Mouse (Mus musculus): ENCODE data around the gene Nthl1.

The Nthl1 gene

GRCm38 (mm10) chr17:24603961-24604360 is 28.5 kb upstream of the Nthl1 start:
- H3K36me3 ChIP-seq (ENCODE audit: control insufficient read depth, insufficient read depth, low read length, poor library complexity, severe bottlenecking), result peaks cover 1% of the 10 kb centered on the region
- H3K27me3 ChIP-seq (ENCODE audit: control insufficient read depth, insufficient read depth, low read length, poor library complexity, severe bottlenecking), result no peaks in the 10 kb centered on the region
- DNase-seq (ENCODE audit: low read depth, low spot score), result no peak

- peaks cover 1% of the 10 kb centered on the region for H3K36me3 ChIP-seq (ENCODE audit: control insufficient read depth, insufficient read depth, low read length, poor library complexity, severe bottlenecking)
- DNase-seq (ENCODE audit: low read depth, low spot score), result no peak
- H3K27me3 ChIP-seq (ENCODE audit: control insufficient read depth, insufficient read depth, low read length, poor library complexity, severe bottlenecking), result no peaks in the 10 kb centered on the region
Measured at GRCm38 (mm10) chr17:24604557-24604956, 27.9 kb upstream of the Nthl1 start.

- Histone ChIP-seq H3K36me3 (ENCODE audit: control insufficient read depth, insufficient read depth, low read length, poor library complexity, severe bottlenecking) (no peaks in the 10 kb centered on the region; the same call in 1 of the 2 replicates), H3K27me3 (ENCODE audit: control insufficient read depth, insufficient read depth, low read length, poor library complexity, severe bottlenecking) (no peaks in the 10 kb centered on the region)
- no peak for DNase-seq (ENCODE audit: low read depth, low spot score)
Measured at GRCm38 (mm10) chr17:24608370-24608769, 24.1 kb upstream of the Nthl1 start.

- no peak for DNase-seq (ENCODE audit: low read depth, low spot score)
- H3K27me3 ChIP-seq (ENCODE audit: control insufficient read depth, insufficient read depth, low read length, poor library complexity, severe bottlenecking), result no peaks in the 10 kb centered on the region
- H3K36me3 ChIP-seq (ENCODE audit: control insufficient read depth, insufficient read depth, low read length, poor library complexity, severe bottlenecking), result no peaks in the 10 kb centered on the region; the same call in 1 of the 2 replicates
Measured at GRCm38 (mm10) chr17:24608874-24609273, 23.6 kb upstream of the Nthl1 start.

GRCm38 (mm10) chr17:24610711-24611110 is 21.8 kb upstream of the Nthl1 start:
- H3K27me3 ChIP-seq (ENCODE audit: control insufficient read depth, insufficient read depth, low read length, poor library complexity, severe bottlenecking), result no peaks in the 10 kb centered on the region
- DNase-seq (ENCODE audit: low read depth, low spot score), result no peak
- H3K36me3 ChIP-seq (ENCODE audit: control insufficient read depth, insufficient read depth, low read length, poor library complexity, severe bottlenecking), result peaks cover 4% of the 10 kb centered on the region; the same call in 1 of the 2 replicates

- Histone ChIP-seq H3K27me3 (ENCODE audit: control insufficient read depth, insufficient read depth, low read length, poor library complexity, severe bottlenecking) (no peaks in the 10 kb centered on the region), H3K36me3 (ENCODE audit: control insufficient read depth, insufficient read depth, low read length, poor library complexity, severe bottlenecking) (peaks cover 9% of the 10 kb centered on the region)
- no peak for DNase-seq (ENCODE audit: low read depth, low spot score)
Measured at GRCm38 (mm10) chr17:24617561-24618194, 14.8 kb upstream of the Nthl1 start.

GRCm38 (mm10) chr17:24625472-24625871 is 7.0 kb upstream of the Nthl1 start:
- Histone ChIP-seq H3K27me3 (ENCODE audit: control insufficient read depth, insufficient read depth, low read length, poor library complexity, severe bottlenecking) (no peaks in the 10 kb centered on the region), H3K36me3 (ENCODE audit: control insufficient read depth, insufficient read depth, low read length, poor library complexity, severe bottlenecking) (peaks cover 4% of the 10 kb centered on the region; the same call in 1 of the 2 replicates)
- DNase-seq (ENCODE audit: low read depth, low spot score), result no peak

- no peaks in the 10 kb centered on the region for H3K27me3 ChIP-seq (ENCODE audit: control insufficient read depth, insufficient read depth, low read length, poor library complexity, severe bottlenecking)
- peak; percentile 81 for DNase-seq (ENCODE audit: low read depth, low spot score)
- peaks cover 3% of the 10 kb centered on the region; the same call in 1 of the 2 replicates for H3K36me3 ChIP-seq (ENCODE audit: control insufficient read depth, insufficient read depth, low read length, poor library complexity, severe bottlenecking)
Measured at GRCm38 (mm10) chr17:24628646-24629045, 3.8 kb upstream of the Nthl1 start.

- Histone ChIP-seq H3K36me3 (ENCODE audit: control insufficient read depth, insufficient read depth, low read length, poor library complexity, severe bottlenecking) (no peaks in the 10 kb centered on the region; the same call in 1 of the 2 replicates), H3K27me3 (ENCODE audit: control insufficient read depth, insufficient read depth, low read length, poor library complexity, severe bottlenecking) (no peaks in the 10 kb centered on the region)
- DNase-seq (ENCODE audit: low read depth, low spot score), result no peak
Measured at GRCm38 (mm10) chr17:24630072-24630471, 2.4 kb upstream of the Nthl1 start.

GRCm38 (mm10) chr17:24632813-24633449 is 451 bp downstream of the Nthl1 start:
- no peaks in the 10 kb centered on the region for H3K27me3 ChIP-seq (ENCODE audit: control insufficient read depth, insufficient read depth, low read length, poor library complexity, severe bottlenecking)
- no peak for DNase-seq (ENCODE audit: low read depth, low spot score)
- no peaks in the 10 kb centered on the region for H3K36me3 ChIP-seq (ENCODE audit: control insufficient read depth, insufficient read depth, low read length, poor library complexity, severe bottlenecking)

GRCm38 (mm10) chr17:24633831-24634230 is 1.4 kb downstream of the Nthl1 start:
- no peaks in the 10 kb centered on the region for H3K36me3 ChIP-seq (ENCODE audit: control insufficient read depth, insufficient read depth, low read length, poor library complexity, severe bottlenecking)
- DNase-seq (ENCODE audit: low read depth, low spot score), result no peak
- H3K27me3 ChIP-seq (ENCODE audit: control insufficient read depth, insufficient read depth, low read length, poor library complexity, severe bottlenecking), result no peaks in the 10 kb centered on the region

- no peaks in the 10 kb centered on the region for H3K36me3 ChIP-seq (ENCODE audit: control insufficient read depth, insufficient read depth, low read length, poor library complexity, severe bottlenecking)
- no peak for DNase-seq (ENCODE audit: low read depth, low spot score)
Measured at GRCm38 (mm10) chr17:24635024-24635423, 2.5 kb downstream of the Nthl1 start.

GRCm38 (mm10) chr17:24635694-24636093 is 3.2 kb downstream of the Nthl1 start:
- Histone ChIP-seq H3K27me3 (ENCODE audit: control insufficient read depth, insufficient read depth, low read length, poor library complexity, severe bottlenecking) (no peaks in the 10 kb centered on the region), H3K36me3 (ENCODE audit: control insufficient read depth, insufficient read depth, low read length, poor library complexity, severe bottlenecking) (no peaks in the 10 kb centered on the region)
- no peak for DNase-seq (ENCODE audit: low read depth, low spot score)

More at GRCm38 (mm10) chr17:24635024-24635423, 2.5 kb downstream of the Nthl1 start:
- H3K27me3 ChIP-seq (ENCODE audit: control insufficient read depth, insufficient read depth, low read length, poor library complexity, severe bottlenecking), result no peaks in the 10 kb centered on the region

GRCm38 (mm10) chr17:24636781-24637481 is 4.5 kb downstream of the Nthl1 start:
- no peaks in the 10 kb centered on the region for H3K27me3 ChIP-seq (ENCODE audit: control insufficient read depth, insufficient read depth, low read length, poor library complexity, severe bottlenecking)
- DNase-seq (ENCODE audit: low read depth, low spot score), result no peak
- no peaks in the 10 kb centered on the region for H3K36me3 ChIP-seq (ENCODE audit: control insufficient read depth, insufficient read depth, low read length, poor library complexity, severe bottlenecking)

GRCm38 (mm10) chr17:24638214-24638613 is 5.7 kb downstream of the Nthl1 start:
- Histone ChIP-seq H3K27me3 (ENCODE audit: control insufficient read depth, insufficient read depth, low read length, poor library complexity, severe bottlenecking) (no peaks in the 10 kb centered on the region), H3K36me3 (ENCODE audit: control insufficient read depth, insufficient read depth, low read length, poor library complexity, severe bottlenecking) (no peaks in the 10 kb centered on the region)
- DNase-seq (ENCODE audit: low read depth, low spot score), result no peak

Measured in splenic B cell, adult 2 months (primary cell).